Mouse (Mus musculus): ENCODE data around the gene Arid5b.

- no peak for TF ChIP-seq POLR2A (IDR thresholded peaks at IDR 0.05; ENCODE audit: low read depth, low read length)
- no peak for TF ChIP-seq CTCF (IDR thresholded peaks at IDR 0.05; ENCODE audit: extremely low read depth, insufficient read depth, insufficient read length, insufficient replicate concordance)
Measured at GRCm38 (mm10) chr10:68229640-68230565, 48.6 kb downstream of the Arid5b start.
